Mouse (Mus musculus) kidney, adult 2 months (tissue): ENCODE results near the gene Nanos3.

Experiments
- CTCF ChIP-seq: fragments of 200-500 bp; conservative IDR thresholded peaks from 2 replicates; pipeline ENCODE4 v1.5.1; 2011; ENCODE audit warnings: low read depth, mild to moderate bottlenecking, control low read depth, low read length, moderate library complexity, mixed read lengths; ENCODE audit not compliant: insufficient read depth, insufficient read length
- POLR2A ChIP-seq: fragments of 200-500 bp; IDR thresholded peaks from one replicate; pipeline ENCODE4 v1.6.1; 2011; ENCODE audit warnings: low read depth, low read length, control low read depth

- TF ChIP-seq CTCF = no peak
- TF ChIP-seq POLR2A = no peak
Observed at GRCm38 (mm10) chr8:84128277-84128676, 56.7 kb downstream of the Nanos3 start.
